In the genomic region with DNA sequence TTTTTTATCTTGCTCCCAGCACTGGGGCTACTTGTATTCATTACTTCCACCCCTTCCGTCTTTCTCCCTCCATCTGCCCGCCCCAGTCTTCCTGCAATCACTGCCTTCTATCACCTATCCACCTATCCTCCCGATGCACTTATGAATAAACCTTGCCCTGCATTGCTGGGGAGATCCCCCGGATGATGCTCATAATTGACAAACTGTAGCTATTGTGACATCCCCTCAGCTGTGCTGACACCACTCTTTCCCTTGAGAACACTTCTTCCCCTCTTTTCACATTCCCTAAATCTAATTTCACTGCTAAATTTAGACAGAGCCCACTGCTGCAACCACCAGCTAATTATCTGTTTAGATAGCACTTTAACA, we compare ENCODE assay signal across 9 mouse cellular contexts. TPM values are rescaled to one million over a fixed set of nuclear protein-coding genes. Genes with fewer than 3 reads are reported as not detected.
DNase-seq lines count a peak whose midpoint lies in the region; ATAC-seq and TF ChIP-seq lines count a peak whose summit lies in the region.
"Had no signal": no experiment of that assay in that cellular context is flagged by ENCODE, and none has a peak within 500 bp of the region (broad histone marks: within the 10 kb centered on the region; RNA-seq: fewer than 3 reads in every experiment).

A gene (minus strand): TSS at position 105 of the 369 bp plus-strand sequence.

- no peaks in the 10 kb centered on the region for H3K36me3 ChIP-seq in kidney, adult 2 months (ENCODE audit: control insufficient read depth, insufficient read depth, low read length)
- no peaks in the 10 kb centered on the region for H3K36me3 ChIP-seq in forebrain, embryonic 13.5 days (ENCODE audit: poor library complexity, severe bottlenecking)
- H3K36me3 ChIP-seq in kidney, postnatal 0 days (ENCODE audit: insufficient read depth, low read length), result no peaks in the 10 kb centered on the region
- no peaks in the 10 kb centered on the region for H3K36me3 ChIP-seq in midbrain, embryonic 14.5 days (ENCODE audit: control insufficient read depth, insufficient read depth, low read length)

- H3K27me3 ChIP-seq in kidney, adult 2 months (replicated peaks; ENCODE audit: control insufficient read depth, insufficient read depth, low read length), result no peaks in the 10 kb centered on the region
- H3K27me3 ChIP-seq in Patski, result peaks cover 10% of the 10 kb centered on the region
- H3K27me3 ChIP-seq in forebrain, embryonic 13.5 days, result no peaks in the 10 kb centered on the region
- no peaks in the 10 kb centered on the region for H3K27me3 ChIP-seq in kidney, postnatal 0 days (ENCODE audit: insufficient read depth, low read length)
- no peaks in the 10 kb centered on the region for H3K27me3 ChIP-seq in midbrain, embryonic 14.5 days (ENCODE audit: control insufficient read depth, insufficient read depth, low read length)

- 18% methylated on average over 4 of the region's 4 CpGs for WGBS in kidney, adult 2 months
- 5% methylated on average over 4 of the region's 4 CpGs for WGBS in forebrain, embryonic 13.5 days
- 4% methylated on average over 4 of the region's 4 CpGs for WGBS in kidney, postnatal 0 days
- WGBS in midbrain, embryonic 14.5 days, result 6% methylated on average over 4 of the region's 4 CpGs

- H3K4me2 ChIP-seq in forebrain, embryonic 13.5 days, result peak within 1 kb of the TSS; percentile 83
- peak within 1 kb of the TSS; percentile 84 for H3K4me2 ChIP-seq in kidney, postnatal 0 days (ENCODE audit: low read length)
- H3K4me2 ChIP-seq in midbrain, embryonic 14.5 days (ENCODE audit: low read length), result peak within 1 kb of the TSS; percentile 61

- peak within 1 kb of the TSS; percentile 92 for H3K27ac ChIP-seq in kidney, adult 2 months (ENCODE audit: insufficient read depth, low read depth, low read length)
- peak within 1 kb of the TSS; percentile 92 for H3K27ac ChIP-seq in forebrain, embryonic 13.5 days
- H3K27ac ChIP-seq in kidney, postnatal 0 days, result peak within 1 kb of the TSS; percentile 98
- peak within 1 kb of the TSS; percentile 93 for H3K27ac ChIP-seq in midbrain, embryonic 14.5 days (replicated peaks; ENCODE audit: low read depth, low read length)
- H3K27ac ChIP-seq: macrophage had no signal

- DNase-seq in kidney, adult 2 months, result peak; percentile 26
- no peak for DNase-seq in kidney, postnatal 14 days
- DNase-seq in Patski (ENCODE audit: low read depth, low spot score), result no peak
- no peak for DNase-seq in kidney, postnatal 0 days (ENCODE audit: low spot score)
- no peak for DNase-seq in midbrain, embryonic 14.5 days
- no peak for DNase-seq in thymus, postnatal 0 days (ENCODE audit: low spot score)
- DNase-seq in urinary bladder, postnatal 14 days (ENCODE audit: low spot score), result no peak

- no peaks in the 10 kb centered on the region for H3K9me3 ChIP-seq in forebrain, embryonic 13.5 days (replicated peaks)
- no peaks in the 10 kb centered on the region for H3K9me3 ChIP-seq in kidney, postnatal 0 days (replicated peaks; ENCODE audit: low read length)
- H3K9me3 ChIP-seq in midbrain, embryonic 14.5 days (ENCODE audit: control insufficient read depth, low read length), result no peaks in the 10 kb centered on the region

- H3K4me1 ChIP-seq in kidney, adult 2 months (ENCODE audit: control insufficient read depth, insufficient read depth, low read length), result peaks cover 3% of the 10 kb centered on the region; the same call in 1 of the 2 replicates
- peaks cover 24% of the 10 kb centered on the region for H3K4me1 ChIP-seq in forebrain, embryonic 13.5 days
- peaks cover 13% of the 10 kb centered on the region for H3K4me1 ChIP-seq in kidney, postnatal 0 days (replicated peaks; ENCODE audit: insufficient read depth, low read length)
- H3K4me1 ChIP-seq in midbrain, embryonic 14.5 days (ENCODE audit: control insufficient read depth, insufficient read depth, low read length), result peaks cover 13% of the 10 kb centered on the region

- peak within 1 kb of the TSS; percentile 96 for H3K4me3 ChIP-seq in kidney, adult 2 months (ENCODE audit: insufficient read depth, low read depth, low read length)
- peak within 1 kb of the TSS; percentile 87 for H3K4me3 ChIP-seq in forebrain, embryonic 13.5 days
- peak within 1 kb of the TSS; percentile 88 for H3K4me3 ChIP-seq in kidney, postnatal 0 days (replicated peaks; ENCODE audit: low read depth, low read length)
- H3K4me3 ChIP-seq in midbrain, embryonic 14.5 days (replicated peaks; ENCODE audit: low read depth, low read length), result peak within 1 kb of the TSS; percentile 91

- POLR2A ChIA-PET in Patski (lab: Charles Lee), result no interaction called here

- TF ChIP-seq POLR2A in kidney, adult 2 months (IDR thresholded peaks at IDR 0.05; ENCODE audit: low read depth, low read length), result no peak

- CTCF ChIA-PET in Patski (lab: Charles Lee), result no interaction called here

- ATAC-seq in Patski, result no peak
- ATAC-seq in forebrain, embryonic 13.5 days, result no peak
- ATAC-seq in kidney, postnatal 0 days (replicated peaks; ENCODE audit: low FRiP score, low read depth), result no peak
- ATAC-seq in midbrain, embryonic 14.5 days (ENCODE audit: low FRiP score, low TSS enrichment), result no peak

- H3K9ac ChIP-seq in forebrain, embryonic 13.5 days, result peak within 1 kb of the TSS; percentile 94
- H3K9ac ChIP-seq in kidney, postnatal 0 days (ENCODE audit: low read depth, low read length), result peak within 1 kb of the TSS; percentile 92
- peak within 1 kb of the TSS; percentile 86 for H3K9ac ChIP-seq in midbrain, embryonic 14.5 days (replicated peaks; ENCODE audit: low read length)

- no peak for TF ChIP-seq CTCF in kidney, adult 2 months (conservative IDR thresholded peaks at IDR 0.05; ENCODE audit: insufficient read depth, insufficient read length, low read depth, low read length)
- no peak for TF ChIP-seq CTCF in Patski (IDR thresholded peaks at IDR 0.05)
- TF ChIP-seq CTCF in kidney, postnatal 0 days (IDR thresholded peaks at IDR 0.05; ENCODE audit: low read depth), result no peak

- in situ Hi-C loops in Patski (cut with MboI; ENCODE audit: low pct_unique_long_range_greater_than_20kb), result no loop called here

RNA-seq across cellular contexts. Expression of the gene that starts here (rescaled TPM):
- 24.4 and 29.3 TPM in 2 replicates for polyA plus RNA-seq in kidney, adult 2 months (2012; rRNA removed)
- 14.2 TPM for polyA plus RNA-seq in Patski (2021)
- polyA plus RNA-seq in forebrain, embryonic 13.5 days (2015; fragmentation: Nextera tagmentation; extraction: Ambion mirVana), result 16.4 and 17.4 TPM in 2 replicates
- 49.7 and 55.1 TPM in 2 replicates for polyA plus RNA-seq in kidney, postnatal 0 days (2015; fragmentation: Nextera tagmentation; extraction: Ambion mirVana)
- 35.9 and 41.3 TPM in 2 replicates for polyA plus RNA-seq in midbrain, embryonic 14.5 days (2014; fragmentation: Nextera tagmentation; extraction: Ambion mirVana)
- 3.8 and 4.0 TPM in 2 replicates for polyA plus RNA-seq in thymus, postnatal 0 days (2015; fragmentation: Nextera tagmentation; extraction: Ambion mirVana)
- polyA plus RNA-seq: macrophage had no signal
